In genomic region chr17:24416051-24416652, GRCm38 (mm10) we compare ENCODE assay signal across 8 mouse cellular contexts. TPM values are rescaled to one million over a fixed set of nuclear protein-coding genes. Genes with fewer than 3 reads are reported as not detected.
DNase-seq lines count a peak whose midpoint lies in the region; ATAC-seq and TF ChIP-seq lines count a peak whose summit lies in the region.

No protein-coding gene starts in this region.

- peaks cover 57% of the 10 kb centered on the region for H3K79me2 ChIP-seq in myocyte (ENCODE audit: control insufficient read depth, insufficient read depth)

- peak overlapping the region; percentile 96 for H3K4me3 ChIP-seq in kidney, embryonic 16.5 days (ENCODE audit: low read length)
- H3K4me3 ChIP-seq in embryonic facial prominence, embryonic 11.5 days (ENCODE audit: low read depth, low read length) = peak overlapping the region; percentile 94
- peak overlapping the region; percentile 68 for H3K4me3 ChIP-seq in intestine, embryonic 15.5 days (replicated peaks)
- peak overlapping the region; percentile 92 for H3K4me3 ChIP-seq in myocyte

- TF ChIP-seq POLR2A in myocyte (IDR thresholded peaks at IDR 0.05; ENCODE audit: insufficient read length, low read depth) = no peak

- no peak for DNase-seq in kidney, adult 11 months
- no peak for DNase-seq in embryonic facial prominence, embryonic 11.5 days (ENCODE audit: low spot score)
- no peak for DNase-seq in spleen, postnatal 14 days (ENCODE audit: low spot score in 2 of 2)
- DNase-seq in gastrocnemius, postnatal 10 days = no peak
- no peak for DNase-seq in left cerebral cortex, postnatal 4 days

- peak overlapping the region; percentile 95 for H3K9ac ChIP-seq in kidney, embryonic 16.5 days (replicated peaks; ENCODE audit: low read length)
- H3K9ac ChIP-seq in embryonic facial prominence, embryonic 11.5 days (replicated peaks; ENCODE audit: low read length) = peak overlapping the region; percentile 94
- H3K9ac ChIP-seq in intestine, embryonic 15.5 days = peak overlapping the region; percentile 84

- no peaks in the 10 kb centered on the region for H3K9me3 ChIP-seq in kidney, embryonic 16.5 days (ENCODE audit: low read length)
- H3K9me3 ChIP-seq in embryonic facial prominence, embryonic 11.5 days (replicated peaks; ENCODE audit: control insufficient read depth, low read length) = no peaks in the 10 kb centered on the region
- no peaks in the 10 kb centered on the region for H3K9me3 ChIP-seq in intestine, embryonic 15.5 days

- no peaks in the 10 kb centered on the region for H3K27me3 ChIP-seq in kidney, embryonic 16.5 days (ENCODE audit: insufficient read depth, low read length)
- no peaks in the 10 kb centered on the region for H3K27me3 ChIP-seq in embryonic facial prominence, embryonic 11.5 days (ENCODE audit: control insufficient read depth, insufficient read depth, low read length)
- no peaks in the 10 kb centered on the region for H3K27me3 ChIP-seq in intestine, embryonic 15.5 days (replicated peaks)
- no peaks in the 10 kb centered on the region for H3K27me3 ChIP-seq in myocyte (ENCODE audit: control insufficient read depth, insufficient read depth, insufficient read length)

- no peak for ATAC-seq in kidney, embryonic 16.5 days (ENCODE audit: low FRiP score, low TSS enrichment)
- ATAC-seq in embryonic facial prominence, embryonic 11.5 days (replicated peaks; ENCODE audit: insufficient number of reproducible peaks, low FRiP score, low TSS enrichment, low read depth) = no peak
- ATAC-seq in intestine, embryonic 15.5 days = no peak

- H3K27ac ChIP-seq in kidney, embryonic 16.5 days (ENCODE audit: low read length) = no peak overlapping the region
- H3K27ac ChIP-seq in embryonic facial prominence, embryonic 11.5 days (replicated peaks; ENCODE audit: low read depth, low read length) = no peak overlapping the region
- no peak overlapping the region for H3K27ac ChIP-seq in intestine, embryonic 15.5 days

- WGBS in kidney, embryonic 16.5 days = 81% methylated on average over 3 of the region's 3 CpGs
- WGBS in embryonic facial prominence, embryonic 11.5 days = 88% methylated on average over 3 of the region's 3 CpGs
- WGBS in intestine, embryonic 15.5 days = 81% methylated on average over 3 of the region's 3 CpGs

- peaks cover 46% of the 10 kb centered on the region for H3K36me3 ChIP-seq in kidney, embryonic 16.5 days (ENCODE audit: insufficient read depth, low read length)
- peaks cover 16% of the 10 kb centered on the region for H3K36me3 ChIP-seq in embryonic facial prominence, embryonic 11.5 days (replicated peaks; ENCODE audit: control insufficient read depth, insufficient read depth, low read depth, low read length)
- peaks cover 25% of the 10 kb centered on the region for H3K36me3 ChIP-seq in intestine, embryonic 15.5 days
- H3K36me3 ChIP-seq in myocyte (ENCODE audit: control insufficient read depth, insufficient read depth) = peaks cover 18% of the 10 kb centered on the region

- peak overlapping the region; percentile 17 for H3ac ChIP-seq in myocyte (ENCODE audit: control insufficient read depth, insufficient read length)

- peak overlapping the region; percentile 96 for H3K4me2 ChIP-seq in kidney, embryonic 16.5 days (replicated peaks; ENCODE audit: low read depth, low read length)
- H3K4me2 ChIP-seq in embryonic facial prominence, embryonic 11.5 days (ENCODE audit: low read depth, low read length) = peak overlapping the region; percentile 53
- peak overlapping the region; percentile 59 for H3K4me2 ChIP-seq in intestine, embryonic 15.5 days (replicated peaks)
- peak overlapping the region; percentile 99 for H3K4me2 ChIP-seq in myocyte (ENCODE audit: low read depth)

- intact Hi-C loops in left cerebral cortex, postnatal 4 days (cut with DNase I) = no loop called here

- peaks cover 31% of the 10 kb centered on the region for H3K4me1 ChIP-seq in kidney, embryonic 16.5 days (ENCODE audit: insufficient read depth, low read length)
- H3K4me1 ChIP-seq in embryonic facial prominence, embryonic 11.5 days (ENCODE audit: control insufficient read depth, insufficient read depth, low read length) = no peaks in the 10 kb centered on the region; the same call in 1 of the 2 replicates
- peaks cover 22% of the 10 kb centered on the region for H3K4me1 ChIP-seq in intestine, embryonic 15.5 days (replicated peaks)

TF ChIP-seq in myocyte, 11 proteins besides CTCF, POLR2A, EP300 and RAD21:
- TF ChIP-seq E2F4 (IDR thresholded peaks at IDR 0.05; ENCODE audit: insufficient read depth) (no peak), TCF12 (IDR thresholded peaks at IDR 0.05; ENCODE audit: insufficient read depth, poor library complexity, severe bottlenecking) (no peak), USF1 (IDR thresholded peaks at IDR 0.05; ENCODE audit: low read depth) (no peak), MYOD1 (IDR thresholded peaks at IDR 0.05; ENCODE audit: control insufficient read depth in 1 of 3, insufficient read length in 2 of 3, low read depth in 2 of 3) (no peak), REST (IDR thresholded peaks at IDR 0.05; ENCODE audit: insufficient read depth, insufficient read length) (no peak), CEBPB (IDR thresholded peaks at IDR 0.05; ENCODE audit: insufficient read depth, poor library complexity, severe bottlenecking) (no peak), POLR2AphosphoS2 (IDR thresholded peaks at IDR 0.05; ENCODE audit: insufficient read length, low read depth) (no peak), TCF3 (IDR thresholded peaks at IDR 0.05; ENCODE audit: insufficient read length, low read depth) (no peak), MAX (IDR thresholded peaks at IDR 0.05; ENCODE audit: low read depth) (no peak), SRF (IDR thresholded peaks at IDR 0.05; ENCODE audit: control insufficient read depth, insufficient read length, low read depth) (no peak), MYOG (IDR thresholded peaks at IDR 0.05; ENCODE audit: control insufficient read depth in 1 of 3, insufficient read depth in 1 of 3, insufficient read length in 2 of 3, low read depth in 2 of 3) (no peak)

RNA-seq across cellular contexts. Expression of gene Rnps1, which starts 1.8 kb away (rescaled TPM):
- polyA plus RNA-seq in kidney, embryonic 16.5 days (2015; fragmentation: Nextera tagmentation; extraction: Ambion mirVana) = 300 and 327 TPM in 2 replicates
- polyA plus RNA-seq in embryonic facial prominence, embryonic 11.5 days (2014; fragmentation: Nextera tagmentation; extraction: Ambion mirVana) = 349 and 363 TPM in 2 replicates
- 250 and 257 TPM in 2 replicates for polyA plus RNA-seq in intestine, embryonic 15.5 days (2015; fragmentation: Nextera tagmentation; extraction: Ambion mirVana)
- 53.7 TPM for polyA plus RNA-seq in myocyte (2012; fragmentation: generic; extraction: Trizol)
- 10 to 100 TPM; 59.1 to 67.5 TPM for total RNA-seq in gastrocnemius, postnatal 10 days (2021)
- 100 to 1,000 TPM; 204 to 208 TPM for total RNA-seq in left cerebral cortex, postnatal 4 days (2021)

RNA-seq across cellular contexts. Expression of gene Eci1, which starts 10.3 kb away (rescaled TPM):
- polyA plus RNA-seq in kidney, embryonic 16.5 days (2015; fragmentation: Nextera tagmentation; extraction: Ambion mirVana) = 141 and 143 TPM in 2 replicates
- polyA plus RNA-seq in embryonic facial prominence, embryonic 11.5 days (2014; fragmentation: Nextera tagmentation; extraction: Ambion mirVana) = 74.6 and 77.2 TPM in 2 replicates
- 122 and 137 TPM in 2 replicates for polyA plus RNA-seq in intestine, embryonic 15.5 days (2015; fragmentation: Nextera tagmentation; extraction: Ambion mirVana)
- polyA plus RNA-seq in myocyte (2012; fragmentation: generic; extraction: Trizol) = 52.6 TPM
- total RNA-seq in gastrocnemius, postnatal 10 days (2021) = 100 to 1,000 TPM; 147 to 161 TPM
- total RNA-seq in left cerebral cortex, postnatal 4 days (2021) = 10 to 100 TPM in 1 of 2 experiments, 1 to 10 TPM in 1; 9.4 to 11.5 TPM

RNA-seq across cellular contexts. Expression of gene Dnase1l2, which starts 26.8 kb away (rescaled TPM):
- polyA plus RNA-seq in kidney, embryonic 16.5 days (2015; fragmentation: Nextera tagmentation; extraction: Ambion mirVana) = 3.2 and 5.5 TPM in 2 replicates
- 1.1 TPM in 2 replicates for polyA plus RNA-seq in embryonic facial prominence, embryonic 11.5 days (2014; fragmentation: Nextera tagmentation; extraction: Ambion mirVana)
- polyA plus RNA-seq in intestine, embryonic 15.5 days (2015; fragmentation: Nextera tagmentation; extraction: Ambion mirVana) = 1.4 and 2.1 TPM in 2 replicates
- polyA plus RNA-seq in myocyte (2012; fragmentation: generic; extraction: Trizol) = 1.0 TPM
- 1 to 10 TPM in 1 of 2 experiments, under 1 TPM in 1; 0.63 to 1.7 TPM for total RNA-seq in gastrocnemius, postnatal 10 days (2021)
- 1 to 10 TPM; 7.1 to 8.5 TPM for total RNA-seq in left cerebral cortex, postnatal 4 days (2021)

RNA-seq across cellular contexts. Expression of gene E4f1, which starts 54.0 kb away (rescaled TPM):
- polyA plus RNA-seq in kidney, embryonic 16.5 days (2015; fragmentation: Nextera tagmentation; extraction: Ambion mirVana) = 38.1 TPM in 2 replicates
- polyA plus RNA-seq in embryonic facial prominence, embryonic 11.5 days (2014; fragmentation: Nextera tagmentation; extraction: Ambion mirVana) = 10.3 and 11.1 TPM in 2 replicates
- polyA plus RNA-seq in intestine, embryonic 15.5 days (2015; fragmentation: Nextera tagmentation; extraction: Ambion mirVana) = 23.0 and 29.3 TPM in 2 replicates
- polyA plus RNA-seq in myocyte (2012; fragmentation: generic; extraction: Trizol) = 18.7 TPM
- 10 to 100 TPM; 10.8 to 17.3 TPM for total RNA-seq in gastrocnemius, postnatal 10 days (2021)
- 10 to 100 TPM; 39.0 to 41.7 TPM for total RNA-seq in left cerebral cortex, postnatal 4 days (2021)

RNA-seq across cellular contexts. Expression of gene Pgp, which starts 54.0 kb away (rescaled TPM):
- 55.5 and 55.6 TPM in 2 replicates for polyA plus RNA-seq in kidney, embryonic 16.5 days (2015; fragmentation: Nextera tagmentation; extraction: Ambion mirVana)
- 53.7 and 54.9 TPM in 2 replicates for polyA plus RNA-seq in embryonic facial prominence, embryonic 11.5 days (2014; fragmentation: Nextera tagmentation; extraction: Ambion mirVana)
- 79.9 and 80.6 TPM in 2 replicates for polyA plus RNA-seq in intestine, embryonic 15.5 days (2015; fragmentation: Nextera tagmentation; extraction: Ambion mirVana)
- polyA plus RNA-seq in myocyte (2012; fragmentation: generic; extraction: Trizol) = 53.7 TPM
- total RNA-seq in gastrocnemius, postnatal 10 days (2021) = 10 to 100 TPM; 34.1 to 39.2 TPM
- 10 to 100 TPM; 45.3 to 45.9 TPM for total RNA-seq in left cerebral cortex, postnatal 4 days (2021)
